Mouse (Mus musculus): ENCODE data around the gene Tgfbr3. TPM values are rescaled to one million over a fixed set of nuclear protein-coding genes. Genes with fewer than 3 reads are reported as not detected.

The Tgfbr3 gene
- polyA plus RNA-seq, 1 experiment from 2014 or later, result 7.8 TPM

DNA sequence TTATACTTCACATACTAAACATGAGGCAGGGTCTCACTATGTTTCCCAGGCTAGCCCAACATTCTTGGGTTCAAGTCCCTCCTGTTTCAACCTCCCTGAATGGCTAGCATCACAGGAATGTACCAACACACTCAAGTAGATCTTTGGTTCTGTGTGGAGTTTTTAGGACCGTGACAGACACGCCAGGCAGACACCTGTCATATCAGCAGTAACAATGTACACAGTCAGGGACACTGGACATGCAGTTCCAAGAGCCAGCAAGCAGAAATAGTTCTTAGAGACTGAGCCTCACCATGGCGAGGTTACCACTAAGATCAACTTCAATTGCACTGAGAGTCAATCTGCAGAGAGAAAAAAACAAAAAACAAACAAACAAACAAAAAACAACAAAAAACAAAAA is 22.9 kb downstream of the Tgfbr3 start:
- no peaks in the 10 kb centered on the region for H3K36me3 ChIP-seq (ENCODE audit: control insufficient read depth, insufficient read depth, low read length)
- H3K4me3 ChIP-seq (ENCODE audit: low read depth, low read length), result no peak overlapping the region
- no peak overlapping the region for H3K27ac ChIP-seq (ENCODE audit: low read depth, low read length)
- peaks cover 11% of the 10 kb centered on the region for H3K4me1 ChIP-seq (ENCODE audit: control insufficient read depth, insufficient read depth, low read length)
- no peaks in the 10 kb centered on the region for H3K9me3 ChIP-seq (ENCODE audit: control insufficient read depth, low read length)
- no peak overlapping the region for H3K9ac ChIP-seq (ENCODE audit: low read length)
- H3K4me2 ChIP-seq, result no peak overlapping the region
- ATAC-seq (ENCODE audit: low FRiP score), result no peak
- peak; percentile 35 for DNase-seq (ENCODE audit: low spot score, missing footprints)
- 87% methylated on average over 3 of the region's 3 CpGs for WGBS
- no peaks in the 10 kb centered on the region; the same call in 1 of the 2 replicates for H3K27me3 ChIP-seq (ENCODE audit: control insufficient read depth, insufficient read depth, low read length)

DNA sequence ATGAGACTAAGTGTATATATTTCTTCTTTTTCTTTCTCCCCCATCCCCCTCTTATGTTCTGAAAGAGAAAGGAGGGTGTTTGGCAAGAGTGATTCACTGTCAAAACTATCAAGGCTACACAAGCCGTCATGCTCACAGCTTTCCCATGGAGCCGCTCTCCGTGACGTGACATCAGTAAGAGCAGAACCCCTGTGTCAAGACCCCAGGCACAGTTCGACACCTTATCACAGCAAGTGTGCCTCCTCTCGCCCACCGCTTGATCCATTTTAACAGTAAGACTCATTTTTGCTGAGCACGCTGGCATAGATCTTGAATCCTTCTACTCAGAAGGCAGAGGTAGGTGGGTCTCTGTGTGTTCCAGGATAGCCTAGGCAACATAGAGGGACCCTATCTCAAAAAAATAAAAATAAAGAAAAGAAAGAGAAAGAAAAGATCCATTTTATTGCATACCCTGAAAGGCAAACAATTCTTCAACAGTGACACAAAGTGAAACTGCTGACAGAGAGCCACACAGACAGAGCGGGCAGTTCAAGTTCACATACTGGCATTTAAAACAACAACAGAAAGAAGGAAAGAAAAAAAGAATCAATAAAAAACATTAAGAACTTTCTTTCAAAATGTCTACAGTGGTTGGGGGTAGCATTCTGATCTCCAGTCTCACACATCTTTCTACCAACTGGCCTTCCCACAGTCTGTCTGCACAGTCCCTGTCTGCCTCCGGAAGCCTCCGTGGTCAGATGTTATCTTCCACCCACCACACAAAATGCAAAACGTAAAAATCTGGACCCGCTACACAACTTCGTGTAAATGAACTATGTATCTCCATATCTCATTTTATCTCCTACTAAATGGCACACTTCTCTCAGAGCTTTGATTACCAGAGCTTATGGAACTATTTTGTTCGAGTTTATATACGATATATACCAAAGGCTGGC is 24.7 kb downstream of the Tgfbr3 start:
- H3K36me3 ChIP-seq (ENCODE audit: control insufficient read depth, insufficient read depth, low read length), result no peaks in the 10 kb centered on the region
- 92% methylated on average over 16 of the region's 16 CpGs for WGBS
- DNase-seq (ENCODE audit: low spot score, missing footprints) (no peak), ATAC-seq (ENCODE audit: low FRiP score) (no peak)
- peaks cover 11% of the 10 kb centered on the region for H3K4me1 ChIP-seq (ENCODE audit: control insufficient read depth, insufficient read depth, low read length)
- H3K27ac ChIP-seq (ENCODE audit: low read depth, low read length), result no peak overlapping the region
- H3K27me3 ChIP-seq (ENCODE audit: control insufficient read depth, insufficient read depth, low read length), result no peaks in the 10 kb centered on the region; the same call in 1 of the 2 replicates
- no peak overlapping the region for H3K9ac ChIP-seq (ENCODE audit: low read length)
- no peak overlapping the region for H3K4me2 ChIP-seq
- no peaks in the 10 kb centered on the region for H3K9me3 ChIP-seq (ENCODE audit: control insufficient read depth, low read length)
- H3K4me3 ChIP-seq (ENCODE audit: low read depth, low read length), result no peak overlapping the region

DNA sequence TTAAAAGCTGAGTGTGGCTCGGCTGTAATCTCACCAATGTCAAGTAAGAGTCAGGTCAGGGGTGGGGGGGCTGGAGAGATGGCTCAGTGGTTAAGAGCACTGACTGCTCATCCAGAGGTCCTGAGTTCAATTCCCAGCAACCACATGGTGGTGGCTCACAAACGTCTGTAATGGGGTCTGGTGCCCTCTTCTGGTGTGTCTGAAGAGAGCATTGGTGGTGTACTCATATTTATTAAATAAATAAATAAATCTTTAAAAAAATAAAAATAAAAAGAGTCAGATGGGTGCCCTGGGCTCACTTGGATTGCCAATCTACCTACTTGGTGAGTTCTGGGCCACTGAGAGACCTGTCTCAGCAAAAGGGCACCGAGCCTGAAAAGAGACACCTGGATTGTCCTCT is 25.6 kb downstream of the Tgfbr3 start:
- DNase-seq (ENCODE audit: low spot score, missing footprints), result no peak

DNA sequence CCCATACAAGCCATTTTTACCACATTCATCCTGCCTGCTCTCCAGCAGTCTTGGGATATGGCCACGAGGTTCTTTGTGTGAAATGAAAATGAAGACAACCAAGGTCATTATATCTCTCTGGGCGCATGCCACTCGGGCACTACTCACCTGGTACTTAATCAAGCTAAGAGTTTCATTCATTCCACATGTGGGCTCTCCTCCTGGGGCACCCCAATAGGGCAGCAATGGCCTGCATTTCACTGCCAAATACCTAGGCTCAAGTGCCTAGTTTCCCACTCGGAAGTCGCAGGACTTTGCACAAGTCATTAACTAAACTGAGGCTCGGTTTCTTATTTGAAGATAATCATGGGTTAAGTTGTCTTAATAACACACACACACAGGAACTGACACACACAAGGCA is 27.5 kb downstream of the Tgfbr3 start:
- WGBS, result 84% methylated on average over 6 of the region's 6 CpGs
- ATAC-seq (ENCODE audit: low FRiP score) (no peak), DNase-seq (ENCODE audit: low spot score, missing footprints) (no peak)
- Histone ChIP-seq H3K27ac (ENCODE audit: low read depth, low read length) (no peak overlapping the region), H3K9ac (ENCODE audit: low read length) (no peak overlapping the region), H3K4me3 (ENCODE audit: low read depth, low read length) (no peak overlapping the region), H3K4me2 (no peak overlapping the region), H3K36me3 (ENCODE audit: control insufficient read depth, insufficient read depth, low read length) (no peaks in the 10 kb centered on the region), H3K9me3 (ENCODE audit: control insufficient read depth, low read length) (no peaks in the 10 kb centered on the region), H3K4me1 (ENCODE audit: control insufficient read depth, insufficient read depth, low read length) (no peaks in the 10 kb centered on the region), H3K27me3 (ENCODE audit: control insufficient read depth, insufficient read depth, low read length) (no peaks in the 10 kb centered on the region; the same call in 1 of the 2 replicates)

More for the DNA sequence above, 25.6 kb downstream of the Tgfbr3 start:
- H3K4me2 ChIP-seq, result no peak overlapping the region
- H3K4me3 ChIP-seq (ENCODE audit: low read depth, low read length), result no peak overlapping the region
- no peak overlapping the region for H3K27ac ChIP-seq (ENCODE audit: low read depth, low read length)
- peaks cover 7% of the 10 kb centered on the region for H3K4me1 ChIP-seq (ENCODE audit: control insufficient read depth, insufficient read depth, low read length)
- H3K9me3 ChIP-seq (ENCODE audit: control insufficient read depth, low read length), result no peaks in the 10 kb centered on the region
- H3K36me3 ChIP-seq (ENCODE audit: control insufficient read depth, insufficient read depth, low read length), result no peaks in the 10 kb centered on the region
- H3K9ac ChIP-seq (ENCODE audit: low read length), result no peak overlapping the region
- no peak for ATAC-seq (ENCODE audit: low FRiP score)
- WGBS, result 87% methylated on average over 3 of the region's 3 CpGs
- no peaks in the 10 kb centered on the region; the same call in 1 of the 2 replicates for H3K27me3 ChIP-seq (ENCODE audit: control insufficient read depth, insufficient read depth, low read length)

DNA sequence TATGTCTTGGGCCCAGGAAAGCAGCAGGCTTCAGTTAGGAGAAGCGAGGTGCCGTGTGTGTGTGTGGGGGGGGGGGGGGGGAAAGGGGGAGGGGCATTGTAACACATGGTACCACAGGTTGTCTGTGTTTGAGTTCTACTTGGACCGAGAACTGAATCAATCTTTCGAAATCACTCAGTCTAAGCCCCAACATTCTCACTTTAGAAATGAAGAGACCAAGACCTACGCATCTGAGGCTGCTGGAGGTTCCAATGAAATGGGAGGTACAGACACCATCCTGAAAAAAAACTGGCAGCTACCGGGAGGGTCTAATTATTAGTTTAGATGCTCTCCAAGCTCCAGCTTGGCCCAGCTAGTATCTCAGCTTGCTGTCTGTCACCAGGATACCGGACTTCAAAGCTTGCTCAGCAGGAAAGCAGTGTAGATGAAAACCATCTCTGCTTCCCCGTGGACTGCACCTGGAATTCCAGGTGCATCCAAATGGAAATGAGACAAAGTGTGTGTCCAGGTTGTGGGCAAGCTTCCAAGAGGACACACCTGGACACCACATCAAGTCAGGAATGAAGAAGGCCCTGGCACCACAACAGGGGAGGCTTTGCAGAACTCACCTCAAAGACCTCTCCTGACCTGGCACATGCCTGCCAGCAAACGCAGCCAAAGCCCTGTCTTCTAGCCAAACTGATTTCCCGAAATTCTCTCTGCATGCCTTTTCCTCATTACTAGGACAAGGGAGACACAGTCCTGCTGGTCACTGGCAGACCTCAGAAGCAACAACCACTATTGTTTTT is 28.5 kb downstream of the Tgfbr3 start:
- Histone ChIP-seq H3K4me1 (ENCODE audit: control insufficient read depth, insufficient read depth, low read length) (no peaks in the 10 kb centered on the region), H3K27me3 (ENCODE audit: control insufficient read depth, insufficient read depth, low read length) (no peaks in the 10 kb centered on the region; the same call in 1 of the 2 replicates), H3K9me3 (ENCODE audit: control insufficient read depth, low read length) (no peaks in the 10 kb centered on the region), H3K36me3 (ENCODE audit: control insufficient read depth, insufficient read depth, low read length) (no peaks in the 10 kb centered on the region), H3K27ac (ENCODE audit: low read depth, low read length) (no peak overlapping the region), H3K4me2 (no peak overlapping the region), H3K9ac (ENCODE audit: low read length) (no peak overlapping the region), H3K4me3 (ENCODE audit: low read depth, low read length) (no peak overlapping the region)
- ATAC-seq (ENCODE audit: low FRiP score), result no peak
- no peak for DNase-seq (ENCODE audit: low spot score, missing footprints)
- 76% methylated on average over 10 of the region's 10 CpGs for WGBS

DNA sequence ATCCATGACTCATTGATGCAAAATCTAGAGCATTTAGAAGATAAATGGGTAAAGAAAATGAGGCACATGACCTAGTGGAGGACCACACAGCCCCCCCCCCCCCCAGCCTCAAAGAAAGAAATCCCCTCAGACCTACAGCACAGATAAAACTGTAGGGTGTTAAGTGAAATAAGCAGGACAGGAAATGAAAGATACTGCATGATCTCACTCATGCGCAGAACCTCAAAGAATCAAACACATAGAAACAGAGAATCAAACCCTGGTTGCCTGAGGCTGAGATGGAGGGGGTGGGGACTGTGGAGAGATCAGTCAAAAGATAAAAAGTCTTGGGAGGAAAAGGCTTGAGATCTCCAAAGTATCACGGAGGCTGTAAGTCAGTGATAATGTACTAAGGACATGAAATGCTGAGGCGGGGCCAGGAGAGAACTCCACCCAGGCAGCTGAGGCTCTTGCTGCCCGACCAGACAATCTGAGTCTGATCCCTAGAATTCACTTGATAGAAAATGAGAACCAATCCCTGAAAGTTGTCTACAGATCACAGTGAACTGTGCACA is 29.9 kb downstream of the Tgfbr3 start:
- Histone ChIP-seq H3K27ac (ENCODE audit: low read depth, low read length) (no peak overlapping the region), H3K27me3 (ENCODE audit: control insufficient read depth, insufficient read depth, low read length) (no peaks in the 10 kb centered on the region; the same call in 1 of the 2 replicates), H3K4me2 (no peak overlapping the region), H3K4me3 (ENCODE audit: low read depth, low read length) (no peak overlapping the region), H3K9ac (ENCODE audit: low read length) (no peak overlapping the region), H3K36me3 (ENCODE audit: control insufficient read depth, insufficient read depth, low read length) (no peaks in the 10 kb centered on the region), H3K4me1 (ENCODE audit: control insufficient read depth, insufficient read depth, low read length) (no peaks in the 10 kb centered on the region), H3K9me3 (ENCODE audit: control insufficient read depth, low read length) (no peaks in the 10 kb centered on the region)
- WGBS, result 91% methylated on average over 4 of the region's 4 CpGs
- DNase-seq (ENCODE audit: low spot score, missing footprints), result no peak
- ATAC-seq (ENCODE audit: low FRiP score), result no peak

DNA sequence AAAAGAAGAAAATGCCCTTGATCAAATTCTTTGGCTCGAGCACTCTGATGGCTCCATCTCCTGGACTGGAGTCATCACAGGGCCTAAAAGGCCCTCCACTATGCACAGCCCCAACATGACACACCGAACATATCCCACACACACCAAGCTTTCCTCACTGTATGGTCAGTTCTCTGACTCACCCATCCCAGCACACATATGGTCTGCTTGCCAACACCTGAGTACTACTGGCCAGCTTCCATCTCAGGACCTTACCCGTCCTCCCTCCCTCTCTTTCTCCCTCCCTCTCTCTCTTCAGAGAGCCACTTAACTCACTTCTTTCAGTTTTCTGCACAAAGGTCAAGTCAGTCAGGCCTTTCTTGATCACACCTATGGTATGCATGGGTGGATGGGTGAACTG is 36.0 kb downstream of the Tgfbr3 start:
- no peak overlapping the region for H3K4me2 ChIP-seq
- peaks cover 4% of the 10 kb centered on the region for H3K4me1 ChIP-seq (ENCODE audit: control insufficient read depth, insufficient read depth, low read length)
- no peaks in the 10 kb centered on the region for H3K9me3 ChIP-seq (ENCODE audit: control insufficient read depth, low read length)
- H3K27me3 ChIP-seq (ENCODE audit: control insufficient read depth, insufficient read depth, low read length), result no peaks in the 10 kb centered on the region
- H3K4me3 ChIP-seq (ENCODE audit: low read depth, low read length), result no peak overlapping the region
- H3K27ac ChIP-seq (ENCODE audit: low read depth, low read length), result no peak overlapping the region
- no peaks in the 10 kb centered on the region for H3K36me3 ChIP-seq (ENCODE audit: control insufficient read depth, insufficient read depth, low read length)
- no peak for ATAC-seq (ENCODE audit: low FRiP score)
- 92% methylated on average over 3 of the region's 3 CpGs for WGBS
- no peak for DNase-seq (ENCODE audit: low spot score, missing footprints)
- no peak overlapping the region for H3K9ac ChIP-seq (ENCODE audit: low read length)

DNA sequence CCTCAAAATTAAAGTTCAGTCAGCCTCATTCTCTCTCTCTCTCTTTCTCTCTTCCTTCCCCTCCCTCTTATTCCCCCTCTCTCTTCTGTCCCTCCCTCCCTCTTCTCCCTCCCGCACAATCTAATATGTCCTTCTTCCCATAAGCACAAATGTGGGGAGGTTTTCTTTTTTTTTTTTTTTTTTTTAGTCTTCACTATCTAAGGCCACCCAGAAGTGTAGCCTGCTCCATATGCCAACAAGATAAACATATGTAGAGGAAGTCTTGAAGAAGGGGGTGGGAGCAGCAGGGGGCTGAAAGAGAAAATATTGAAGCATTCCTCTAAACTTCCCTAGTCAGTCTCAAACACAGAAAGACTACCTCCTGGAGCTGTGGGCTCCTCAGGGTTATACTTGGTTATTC is 37.0 kb downstream of the Tgfbr3 start:
- ATAC-seq (ENCODE audit: low FRiP score) (no peak), DNase-seq (ENCODE audit: low spot score, missing footprints) (no peak)
- H3K4me2 ChIP-seq, result no peak overlapping the region
- H3K9ac ChIP-seq (ENCODE audit: low read length), result no peak overlapping the region
- no peak overlapping the region for H3K27ac ChIP-seq (ENCODE audit: low read depth, low read length)
- H3K36me3 ChIP-seq (ENCODE audit: control insufficient read depth, insufficient read depth, low read length), result no peaks in the 10 kb centered on the region
- H3K4me1 ChIP-seq (ENCODE audit: control insufficient read depth, insufficient read depth, low read length), result peaks cover 4% of the 10 kb centered on the region
- 63% methylated on average over 1 of the region's 1 CpGs for WGBS
- no peak overlapping the region for H3K4me3 ChIP-seq (ENCODE audit: low read depth, low read length)
- H3K27me3 ChIP-seq (ENCODE audit: control insufficient read depth, insufficient read depth, low read length), result no peaks in the 10 kb centered on the region
- H3K9me3 ChIP-seq (ENCODE audit: control insufficient read depth, low read length), result no peaks in the 10 kb centered on the region
